Mouse (Mus musculus): Measurements from ENCODE around the gene Plxna4. TPM values are rescaled to one million over a fixed set of nuclear protein-coding genes. Genes with fewer than 3 reads are reported as not detected.

Plxna4 gene
- polyA plus RNA-seq, 1 experiment from 2014 or later, result 10.6 TPM

DNA sequence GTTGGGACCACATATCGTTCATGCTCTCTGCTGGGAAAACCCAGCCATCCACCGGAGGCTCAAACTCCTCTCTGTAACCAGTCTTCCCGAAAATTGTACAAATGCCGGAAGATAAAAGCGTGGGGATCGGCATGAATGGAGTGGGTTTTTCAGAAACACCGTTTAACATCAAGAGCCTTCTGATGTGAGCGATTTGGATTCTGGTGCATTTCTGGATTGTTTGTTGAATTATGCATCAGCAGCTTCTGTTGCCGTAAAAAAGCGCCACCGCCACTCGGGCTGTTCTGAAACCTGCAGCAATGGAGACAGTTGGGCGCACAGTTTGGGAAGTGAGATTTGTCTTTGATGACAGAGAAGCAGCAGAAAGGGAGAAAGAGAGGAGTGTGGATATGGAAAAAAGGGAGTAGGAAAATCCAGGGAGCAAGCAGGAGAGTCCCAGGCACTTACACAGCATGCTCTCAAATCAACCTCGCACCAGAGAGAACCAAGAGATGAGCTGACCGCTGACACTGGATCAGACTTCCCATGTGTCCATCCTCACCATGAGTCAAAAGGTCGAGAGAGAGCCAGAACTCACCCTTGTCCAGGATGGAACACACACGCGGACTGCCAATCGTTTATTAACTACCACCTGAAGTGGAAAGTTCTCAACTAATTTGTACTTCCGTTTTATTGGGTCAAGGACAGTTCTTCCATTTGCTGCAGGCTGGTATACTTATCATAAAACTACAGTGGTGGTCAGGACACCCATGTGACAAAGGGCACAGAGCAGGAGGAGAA, 181.5 kb downstream of the Plxna4 start:
- Histone ChIP-seq H3K9me3 (ENCODE audit: control insufficient read depth, low read length) (no peaks in the 10 kb centered on the region), H3K9ac (ENCODE audit: low read length) (no peak overlapping the region), H3K27ac (replicated peaks in 1 of 2; ENCODE audit: control insufficient read depth in 1 of 2, insufficient read depth in 1 of 2, low read depth in 2 of 2, low read length in 2 of 2) (no peak overlapping the region), H3K27me3 (ENCODE audit: control insufficient read depth, insufficient read depth, low read length) (no peaks in the 10 kb centered on the region), H3K4me2 (ENCODE audit: low read length) (no peak overlapping the region), H3K4me1 (ENCODE audit: control insufficient read depth in 2 of 2, insufficient read depth in 2 of 2, low read length in 2 of 2) (peaks cover 17 to 21% of the 10 kb centered on the region in 2 experiments; a peak in 3 of 4 replicates), H3K36me3 (ENCODE audit: control insufficient read depth, insufficient read depth, low read length) (no peaks in the 10 kb centered on the region), H3K4me3 (ENCODE audit: control insufficient read depth in 1 of 2, insufficient read depth in 1 of 2, low read depth in 1 of 2, low read length in 2 of 2) (no peak overlapping the region)
- 88% methylated on average over 20 of the region's 20 CpGs for WGBS
- ATAC-seq (ENCODE audit: insufficient number of reproducible peaks, insufficient read depth, low FRiP score, low read depth), result no peak

DNA sequence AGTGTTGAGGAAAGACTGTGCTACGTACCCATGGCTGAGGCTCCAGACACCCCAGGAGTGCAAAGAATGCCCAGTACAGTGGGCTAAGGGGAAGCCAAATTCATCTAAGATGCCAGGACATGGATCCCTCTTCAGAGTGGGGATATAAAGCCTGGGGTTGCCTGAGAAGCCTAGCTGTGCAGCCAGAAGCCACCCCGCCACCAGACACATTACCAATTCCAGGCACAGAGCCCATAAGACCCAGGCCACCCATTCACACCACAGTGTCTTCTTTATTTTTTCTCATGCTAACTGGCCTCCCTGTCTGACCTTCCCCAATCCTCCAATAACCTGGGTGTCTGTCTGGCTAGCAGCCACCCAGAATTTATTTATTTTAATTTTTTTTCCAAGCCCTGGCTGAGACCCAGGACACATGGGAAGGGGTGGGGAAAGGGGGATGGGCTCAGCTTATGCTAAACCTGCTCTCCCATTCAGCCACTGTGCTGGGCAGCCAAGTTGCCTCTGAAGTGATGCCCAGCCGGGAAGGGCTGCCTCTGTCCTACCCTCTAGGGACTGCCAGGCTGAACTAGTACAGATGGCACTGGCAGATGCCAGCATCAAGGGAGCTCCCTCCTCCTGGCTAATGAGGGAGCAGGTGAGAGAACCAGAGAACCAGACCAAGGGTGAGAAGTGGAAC, 185.3 kb downstream of the Plxna4 start:
- no peak for ATAC-seq (ENCODE audit: insufficient number of reproducible peaks, insufficient read depth, low FRiP score, low read depth)
- no peaks in the 10 kb centered on the region for H3K9me3 ChIP-seq (ENCODE audit: control insufficient read depth, low read length)
- no peak overlapping the region for H3K4me3 ChIP-seq (ENCODE audit: control insufficient read depth in 1 of 2, insufficient read depth in 1 of 2, low read depth in 1 of 2, low read length in 2 of 2)
- peaks cover 9 to 17% of the 10 kb centered on the region in 2 experiments for H3K4me1 ChIP-seq (ENCODE audit: control insufficient read depth in 2 of 2, insufficient read depth in 2 of 2, low read length in 2 of 2)
- H3K27me3 ChIP-seq (ENCODE audit: control insufficient read depth, insufficient read depth, low read length), result no peaks in the 10 kb centered on the region
- 76% methylated on average over 3 of the region's 3 CpGs for WGBS
- H3K27ac ChIP-seq (replicated peaks in 1 of 2; ENCODE audit: control insufficient read depth in 1 of 2, insufficient read depth in 1 of 2, low read depth in 2 of 2, low read length in 2 of 2), result no peak overlapping the region
- no peak overlapping the region for H3K4me2 ChIP-seq (ENCODE audit: low read length)
- H3K36me3 ChIP-seq (ENCODE audit: control insufficient read depth, insufficient read depth, low read length), result no peaks in the 10 kb centered on the region
- H3K9ac ChIP-seq (ENCODE audit: low read length), result no peak overlapping the region

DNA sequence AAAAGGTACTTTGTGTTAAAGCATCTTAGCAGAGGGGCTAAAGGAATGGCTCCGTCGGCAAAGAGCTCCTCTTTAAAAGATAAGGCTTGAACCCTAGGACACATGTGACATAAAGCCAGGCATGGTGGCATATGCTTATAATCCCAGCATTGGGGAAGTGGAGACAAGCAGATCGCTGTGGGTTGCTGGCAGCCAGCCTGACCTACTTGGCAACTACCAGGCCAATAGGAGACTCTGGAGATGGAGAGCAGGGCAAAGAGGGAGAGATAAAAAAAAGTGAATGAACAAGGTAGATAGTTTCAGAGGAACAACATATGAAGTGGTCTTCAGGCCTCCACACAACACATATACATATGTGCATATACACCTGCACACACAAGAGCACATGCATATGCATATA, 189.7 kb downstream of the Plxna4 start:
- Histone ChIP-seq H3K27me3 (ENCODE audit: control insufficient read depth, insufficient read depth, low read length) (no peaks in the 10 kb centered on the region), H3K9ac (ENCODE audit: low read length) (no peak overlapping the region), H3K9me3 (ENCODE audit: control insufficient read depth, low read length) (no peaks in the 10 kb centered on the region), H3K27ac (replicated peaks in 1 of 2; ENCODE audit: control insufficient read depth in 1 of 2, insufficient read depth in 1 of 2, low read depth in 2 of 2, low read length in 2 of 2) (peak overlapping the region; percentile 47 to 89; a peak in 2 of 4 replicates), H3K4me2 (ENCODE audit: low read length) (no peak overlapping the region), H3K4me3 (ENCODE audit: control insufficient read depth in 1 of 2, insufficient read depth in 1 of 2, low read depth in 1 of 2, low read length in 2 of 2) (no peak overlapping the region), H3K36me3 (ENCODE audit: control insufficient read depth, insufficient read depth, low read length) (no peaks in the 10 kb centered on the region), H3K4me1 (ENCODE audit: control insufficient read depth in 2 of 2, insufficient read depth in 2 of 2, low read length in 2 of 2) (peaks cover 16 to 31% of the 10 kb centered on the region in 2 experiments)
- 69% methylated on average over 3 of the region's 3 CpGs for WGBS
- no peak for ATAC-seq (ENCODE audit: insufficient number of reproducible peaks, insufficient read depth, low FRiP score, low read depth)

DNA sequence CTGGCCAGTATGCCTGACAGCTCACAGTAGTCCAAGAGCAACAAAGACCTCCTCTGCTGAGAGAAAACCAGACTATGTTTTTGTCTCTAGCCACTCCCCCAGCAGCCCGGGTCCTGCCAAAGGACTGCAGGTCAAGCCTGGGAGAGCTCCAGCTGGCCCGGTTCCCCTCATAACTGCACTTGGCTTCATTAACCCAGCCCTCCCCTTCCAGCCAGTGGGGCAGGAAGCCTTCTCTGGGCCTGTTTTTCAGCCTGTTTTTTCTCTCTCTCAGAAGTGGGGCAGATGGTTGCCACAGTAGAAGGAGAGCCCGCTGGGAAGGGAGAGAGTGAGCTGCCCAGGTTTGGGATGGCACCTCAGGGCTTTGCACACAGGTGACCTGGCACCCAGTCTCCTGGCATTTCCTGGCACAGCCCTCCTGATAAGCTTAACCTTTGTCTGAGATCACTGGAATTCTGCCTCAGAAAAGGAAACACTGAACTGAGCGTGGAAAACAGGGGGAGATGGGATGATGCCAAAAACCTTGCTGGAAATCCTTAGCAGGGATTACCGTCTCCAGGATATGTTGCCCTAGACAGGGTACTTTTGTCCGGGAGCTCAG, 190.8 kb downstream of the Plxna4 start:
- H3K36me3 ChIP-seq (ENCODE audit: control insufficient read depth, insufficient read depth, low read length), result no peaks in the 10 kb centered on the region
- 17% methylated on average over 6 of the region's 6 CpGs for WGBS
- ATAC-seq (ENCODE audit: insufficient number of reproducible peaks, insufficient read depth, low FRiP score, low read depth), result peak; percentile 86
- no peak overlapping the region for H3K4me3 ChIP-seq (ENCODE audit: control insufficient read depth in 1 of 2, insufficient read depth in 1 of 2, low read depth in 1 of 2, low read length in 2 of 2)
- H3K27ac ChIP-seq (replicated peaks in 1 of 2; ENCODE audit: control insufficient read depth in 1 of 2, insufficient read depth in 1 of 2, low read depth in 2 of 2, low read length in 2 of 2), result peak overlapping the region; percentile 77 to 89
- H3K9ac ChIP-seq (ENCODE audit: low read length), result 0 out of 2 replicates have a peak overlapping the region, but pooled peaks have one; percentile 18
- no peaks in the 10 kb centered on the region for H3K9me3 ChIP-seq (ENCODE audit: control insufficient read depth, low read length)
- H3K4me2 ChIP-seq (ENCODE audit: low read length), result no peak overlapping the region
- no peaks in the 10 kb centered on the region for H3K27me3 ChIP-seq (ENCODE audit: control insufficient read depth, insufficient read depth, low read length)
- peaks cover 15 to 28% of the 10 kb centered on the region in 2 experiments for H3K4me1 ChIP-seq (ENCODE audit: control insufficient read depth in 2 of 2, insufficient read depth in 2 of 2, low read length in 2 of 2)

DNA sequence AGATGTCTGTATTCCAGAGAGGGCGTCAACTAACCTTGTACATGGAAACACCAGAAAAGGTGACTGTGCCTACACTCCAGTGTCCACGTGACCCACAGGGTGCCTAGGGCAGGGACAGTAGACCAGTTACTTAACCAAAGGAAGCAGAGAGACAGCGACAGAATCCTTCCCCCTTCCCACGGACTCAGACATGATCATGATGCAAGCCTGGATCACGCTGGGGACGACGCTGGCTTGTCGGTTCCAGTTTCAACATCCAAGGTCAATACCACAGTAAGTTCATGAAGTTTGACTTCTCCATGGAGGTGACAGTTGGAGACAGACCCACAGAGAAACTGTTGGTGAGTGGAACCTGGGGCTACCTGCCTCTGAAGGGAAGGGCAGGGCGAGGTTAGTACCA, 192.6 kb downstream of the Plxna4 start:
- Histone ChIP-seq H3K9ac (ENCODE audit: low read length) (no peak overlapping the region), H3K4me1 (ENCODE audit: control insufficient read depth in 2 of 2, insufficient read depth in 2 of 2, low read length in 2 of 2) (peaks cover 17 to 28% of the 10 kb centered on the region in 2 experiments), H3K9me3 (ENCODE audit: control insufficient read depth, low read length) (no peaks in the 10 kb centered on the region), H3K4me3 (ENCODE audit: control insufficient read depth in 1 of 2, insufficient read depth in 1 of 2, low read depth in 1 of 2, low read length in 2 of 2) (no peak overlapping the region), H3K27ac (replicated peaks in 1 of 2; ENCODE audit: control insufficient read depth in 1 of 2, insufficient read depth in 1 of 2, low read depth in 2 of 2, low read length in 2 of 2) (no peak overlapping the region), H3K36me3 (ENCODE audit: control insufficient read depth, insufficient read depth, low read length) (no peaks in the 10 kb centered on the region), H3K27me3 (ENCODE audit: control insufficient read depth, insufficient read depth, low read length) (no peaks in the 10 kb centered on the region), H3K4me2 (ENCODE audit: low read length) (no peak overlapping the region)
- no peak for ATAC-seq (ENCODE audit: insufficient number of reproducible peaks, insufficient read depth, low FRiP score, low read depth)
- WGBS, result 88% methylated on average over 9 of the region's 9 CpGs

DNA sequence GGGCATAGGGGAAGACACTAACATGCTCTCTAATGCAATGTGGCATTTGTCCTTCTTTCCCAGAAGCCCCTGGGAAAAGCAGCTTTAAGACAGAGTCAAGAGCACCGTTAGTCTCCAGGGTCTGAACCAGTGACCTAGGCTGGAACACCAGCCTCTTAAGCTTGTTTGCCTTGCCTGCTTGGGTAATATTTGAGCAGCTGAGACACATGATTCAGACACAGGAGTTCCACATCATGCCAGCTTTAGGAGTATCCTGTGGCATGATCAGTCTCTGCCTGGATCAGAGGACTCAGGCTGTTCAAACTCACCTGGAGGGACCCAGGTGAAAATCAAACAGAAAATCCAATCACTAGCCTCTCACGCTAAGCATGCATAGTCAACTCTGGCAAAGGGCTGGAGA, 195.7 kb downstream of the Plxna4 start:
- H3K4me3 ChIP-seq (ENCODE audit: control insufficient read depth in 1 of 2, insufficient read depth in 1 of 2, low read depth in 1 of 2, low read length in 2 of 2), result no peak overlapping the region
- no peak overlapping the region for H3K4me2 ChIP-seq (ENCODE audit: low read length)
- no peak overlapping the region for H3K27ac ChIP-seq (replicated peaks in 1 of 2; ENCODE audit: control insufficient read depth in 1 of 2, insufficient read depth in 1 of 2, low read depth in 2 of 2, low read length in 2 of 2)
- H3K9ac ChIP-seq (ENCODE audit: low read length), result no peak overlapping the region
- 72% methylated on average over 2 of the region's 2 CpGs for WGBS
- H3K36me3 ChIP-seq (ENCODE audit: control insufficient read depth, insufficient read depth, low read length), result no peaks in the 10 kb centered on the region
- ATAC-seq (ENCODE audit: insufficient number of reproducible peaks, insufficient read depth, low FRiP score, low read depth), result no peak
- H3K4me1 ChIP-seq (ENCODE audit: control insufficient read depth in 2 of 2, insufficient read depth in 2 of 2, low read length in 2 of 2), result peaks cover 16 to 25% of the 10 kb centered on the region in 2 experiments
- no peaks in the 10 kb centered on the region for H3K27me3 ChIP-seq (ENCODE audit: control insufficient read depth, insufficient read depth, low read length)
- no peaks in the 10 kb centered on the region for H3K9me3 ChIP-seq (ENCODE audit: control insufficient read depth, low read length)

DNA sequence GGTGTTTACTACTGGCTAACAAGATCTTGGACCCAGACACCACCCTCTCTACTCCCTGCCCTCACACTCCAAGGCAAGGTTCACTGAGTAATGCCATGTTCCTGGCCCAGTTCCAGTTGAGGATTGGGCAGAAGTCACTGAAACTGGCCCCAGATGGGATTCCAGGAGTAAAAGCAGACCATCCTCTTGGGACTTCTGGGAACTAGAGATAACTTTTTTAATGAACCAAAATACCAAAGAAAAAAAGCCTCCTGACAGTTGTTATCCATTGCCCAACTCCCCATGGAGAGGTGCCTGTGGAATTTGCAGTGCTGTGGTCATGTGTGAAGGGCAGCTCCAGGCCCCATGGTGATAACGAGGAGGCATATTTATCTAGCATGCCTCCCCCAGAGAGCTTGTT, 199.7 kb downstream of the Plxna4 start:
- peak; percentile 20; the same call in 1 of the 2 replicates for ATAC-seq (ENCODE audit: insufficient number of reproducible peaks, insufficient read depth, low FRiP score, low read depth)
- Histone ChIP-seq H3K4me2 (ENCODE audit: low read length) (no peak overlapping the region), H3K36me3 (ENCODE audit: control insufficient read depth, insufficient read depth, low read length) (no peaks in the 10 kb centered on the region), H3K9me3 (ENCODE audit: control insufficient read depth, low read length) (no peaks in the 10 kb centered on the region), H3K4me1 (ENCODE audit: control insufficient read depth in 2 of 2, insufficient read depth in 2 of 2, low read length in 2 of 2) (peaks cover 20 to 30% of the 10 kb centered on the region in 2 experiments), H3K4me3 (ENCODE audit: control insufficient read depth in 1 of 2, insufficient read depth in 1 of 2, low read depth in 1 of 2, low read length in 2 of 2) (no peak overlapping the region), H3K27me3 (ENCODE audit: control insufficient read depth, insufficient read depth, low read length) (no peaks in the 10 kb centered on the region), H3K27ac (replicated peaks in 1 of 2; ENCODE audit: control insufficient read depth in 1 of 2, insufficient read depth in 1 of 2, low read depth in 2 of 2, low read length in 2 of 2) (peak overlapping the region; percentile 23 to 66; a peak in 3 of 4 replicates), H3K9ac (ENCODE audit: low read length) (no peak overlapping the region)
- WGBS, result 4% methylated on average over 1 of the region's 1 CpGs
